ENCODE assay signal across 8 mouse cellular contexts in genomic region chr17:34033441-34033840, GRCm38 (mm10). TPM values are rescaled to one million over a fixed set of nuclear protein-coding genes. Genes with fewer than 3 reads are reported as not detected.
A peak's percentile ranks its signal among the peaks of the same experiment; 100 is the strongest.
DNase-seq lines count a peak whose midpoint lies in the region; ATAC-seq and TF ChIP-seq lines count a peak whose summit lies in the region.

No protein-coding gene starts in this region.

- peaks cover 33% of the 10 kb centered on the region for H3K4me1 ChIP-seq in heart, embryonic 11.5 days (ENCODE audit: control insufficient read depth, insufficient read depth, low read length)
- H3K4me1 ChIP-seq in stomach, embryonic 15.5 days, result peaks cover 39% of the 10 kb centered on the region
- H3K4me1 ChIP-seq in stomach, postnatal 0 days (replicated peaks; ENCODE audit: control insufficient read depth, insufficient read depth), result peaks cover 3% of the 10 kb centered on the region
- H3K4me1 ChIP-seq in hindbrain, embryonic 16.5 days (ENCODE audit: control insufficient read depth, insufficient read depth, low read depth, low read length), result peaks cover 34% of the 10 kb centered on the region
- H3K4me1 ChIP-seq in neural tube, embryonic 12.5 days, result peaks cover 50% of the 10 kb centered on the region

- intact Hi-C loops in heart, postnatal 14 days (cut with DNase I), result loop anchor here (5.0 kb wide), 1 partner anchor 84 kb away; the partner anchor contains the start of gene H2-DMa

- no peak overlapping the region for H3K27ac ChIP-seq in heart, embryonic 11.5 days (ENCODE audit: low read depth, low read length)
- no peak overlapping the region for H3K27ac ChIP-seq in stomach, embryonic 15.5 days
- H3K27ac ChIP-seq in stomach, postnatal 0 days (replicated peaks), result no peak overlapping the region; the same call in 1 of the 2 replicates
- H3K27ac ChIP-seq in hindbrain, embryonic 16.5 days (ENCODE audit: low read depth, low read length), result no peak overlapping the region
- no peak overlapping the region for H3K27ac ChIP-seq in neural tube, embryonic 12.5 days

- TF ChIP-seq EP300 in stomach, postnatal 0 days (optimal IDR thresholded peaks at IDR 0.05), result no peak

- DNase-seq in heart, postnatal 14 days, result no peak
- DNase-seq in stomach, postnatal 0 days (ENCODE audit: low spot score), result no peak
- no peak for DNase-seq in frontal cortex, postnatal 14 days (ENCODE audit: low spot score in 2 of 2)
- no peak for DNase-seq in embryo, embryonic 10 days (ENCODE audit: low spot score)

- WGBS in heart, embryonic 11.5 days (ENCODE audit: insufficient replicate concordance), result 96% methylated on average over 9 of the region's 9 CpGs
- WGBS in stomach, embryonic 15.5 days, result 90% methylated on average over 9 of the region's 9 CpGs
- 91% methylated on average over 9 of the region's 9 CpGs for WGBS in stomach, postnatal 0 days
- WGBS in hindbrain, embryonic 16.5 days, result 89% methylated on average over 9 of the region's 9 CpGs
- 90% methylated on average over 9 of the region's 9 CpGs for WGBS in neural tube, embryonic 12.5 days

- H3K27me3 ChIP-seq in heart, embryonic 11.5 days (ENCODE audit: control insufficient read depth, insufficient read depth, low read length), result peaks cover 12% of the 10 kb centered on the region
- H3K27me3 ChIP-seq in stomach, embryonic 15.5 days (replicated peaks), result no peaks in the 10 kb centered on the region
- H3K27me3 ChIP-seq in stomach, postnatal 0 days (ENCODE audit: control insufficient read depth, insufficient read depth, low read length), result no peaks in the 10 kb centered on the region
- H3K27me3 ChIP-seq in hindbrain, embryonic 16.5 days (replicated peaks; ENCODE audit: control insufficient read depth, insufficient read depth, low read length), result no peaks in the 10 kb centered on the region
- H3K27me3 ChIP-seq in neural tube, embryonic 12.5 days (replicated peaks), result no peaks in the 10 kb centered on the region

- no peak for ATAC-seq in heart, embryonic 11.5 days (replicated peaks; ENCODE audit: insufficient number of reproducible peaks, low FRiP score, low TSS enrichment)
- no peak for ATAC-seq in stomach, embryonic 15.5 days (ENCODE audit: insufficient read depth, low FRiP score, low read depth)
- no peak for ATAC-seq in stomach, postnatal 0 days (ENCODE audit: low FRiP score, low TSS enrichment)
- ATAC-seq in hindbrain, embryonic 16.5 days, result no peak
- ATAC-seq in neural tube, embryonic 12.5 days (ENCODE audit: low FRiP score, low read depth), result no peak

- peak overlapping the region; percentile 99 for H3K4me2 ChIP-seq in heart, embryonic 11.5 days
- peak overlapping the region; percentile 81 for H3K4me2 ChIP-seq in stomach, embryonic 15.5 days
- H3K4me2 ChIP-seq in stomach, postnatal 0 days (replicated peaks; ENCODE audit: low read depth), result no peak overlapping the region
- H3K4me2 ChIP-seq in hindbrain, embryonic 16.5 days (ENCODE audit: low read length), result peak overlapping the region; percentile 66
- peak overlapping the region; percentile 98 for H3K4me2 ChIP-seq in neural tube, embryonic 12.5 days (replicated peaks)

- no peak for TF ChIP-seq CTCF in stomach, postnatal 0 days (IDR thresholded peaks at IDR 0.05; ENCODE audit: low read depth)

- 0 out of 2 replicates have a peak overlapping the region, but pooled peaks have one; percentile 98 for H3K9ac ChIP-seq in heart, embryonic 11.5 days (ENCODE audit: low read depth, low read length)
- H3K9ac ChIP-seq in stomach, embryonic 15.5 days, result no peak overlapping the region
- no peak overlapping the region for H3K9ac ChIP-seq in stomach, postnatal 0 days (ENCODE audit: low read length)
- H3K9ac ChIP-seq in hindbrain, embryonic 16.5 days (ENCODE audit: low read depth, low read length), result no peak overlapping the region; the same call in 1 of the 2 replicates
- no peak overlapping the region for H3K9ac ChIP-seq in neural tube, embryonic 12.5 days

- H3K36me3 ChIP-seq in heart, embryonic 11.5 days (ENCODE audit: control insufficient read depth, insufficient read depth, low read length), result peaks cover 23% of the 10 kb centered on the region
- peaks cover 37% of the 10 kb centered on the region for H3K36me3 ChIP-seq in stomach, embryonic 15.5 days
- H3K36me3 ChIP-seq in stomach, postnatal 0 days (ENCODE audit: control insufficient read depth, insufficient read depth, low read length), result peaks cover 32% of the 10 kb centered on the region
- H3K36me3 ChIP-seq in hindbrain, embryonic 16.5 days (ENCODE audit: control insufficient read depth, insufficient read depth, low read length), result peaks cover 42% of the 10 kb centered on the region
- peaks cover 59% of the 10 kb centered on the region for H3K36me3 ChIP-seq in neural tube, embryonic 12.5 days

- peak overlapping the region; percentile 91; the same call in 1 of the 2 replicates for H3K4me3 ChIP-seq in heart, embryonic 11.5 days (ENCODE audit: low read depth, low read length)
- H3K4me3 ChIP-seq in stomach, embryonic 15.5 days (replicated peaks), result peak overlapping the region; percentile 79
- no peak overlapping the region for H3K4me3 ChIP-seq in stomach, postnatal 0 days (ENCODE audit: low read depth, low read length)
- no peak overlapping the region for H3K4me3 ChIP-seq in hindbrain, embryonic 16.5 days (ENCODE audit: low read length)
- no peak overlapping the region for H3K4me3 ChIP-seq in neural tube, embryonic 12.5 days

- H3K9me3 ChIP-seq in heart, embryonic 11.5 days (replicated peaks; ENCODE audit: control insufficient read depth, low read length), result no peaks in the 10 kb centered on the region
- H3K9me3 ChIP-seq in stomach, embryonic 15.5 days, result no peaks in the 10 kb centered on the region
- no peaks in the 10 kb centered on the region for H3K9me3 ChIP-seq in stomach, postnatal 0 days (ENCODE audit: control insufficient read depth, low read length)
- no peaks in the 10 kb centered on the region for H3K9me3 ChIP-seq in hindbrain, embryonic 16.5 days (ENCODE audit: control insufficient read depth, low read length)
- H3K9me3 ChIP-seq in neural tube, embryonic 12.5 days, result no peaks in the 10 kb centered on the region

RNA-seq across cellular contexts. Expression of gene Rxrb, which starts 1.8 kb away (rescaled TPM):
- 13.8 and 14.6 TPM in 2 replicates for polyA plus RNA-seq in heart, embryonic 11.5 days (2014; fragmentation: Nextera tagmentation; extraction: Ambion mirVana)
- total RNA-seq in heart, postnatal 14 days (2021), result 10 to 100 TPM; 41.9 to 44.7 TPM
- 43.6 and 45.0 TPM in 2 replicates for polyA plus RNA-seq in stomach, embryonic 15.5 days (2015; fragmentation: Nextera tagmentation; extraction: Ambion mirVana)
- 25.0 and 26.9 TPM in 2 replicates for polyA plus RNA-seq in stomach, postnatal 0 days (2015; fragmentation: Nextera tagmentation; extraction: Ambion mirVana)
- 53.3 and 54.1 TPM in 2 replicates for polyA plus RNA-seq in hindbrain, embryonic 16.5 days (2015; fragmentation: Nextera tagmentation; extraction: Ambion mirVana)
- 65.2 and 69.1 TPM in 2 replicates for polyA plus RNA-seq in neural tube, embryonic 12.5 days (2016; fragmentation: Nextera tagmentation; extraction: Ambion mirVana)

RNA-seq across cellular contexts. Expression of gene Slc39a7, which starts 2.0 kb away (rescaled TPM):
- 61.4 and 67.2 TPM in 2 replicates for polyA plus RNA-seq in heart, embryonic 11.5 days (2014; fragmentation: Nextera tagmentation; extraction: Ambion mirVana)
- total RNA-seq in heart, postnatal 14 days (2021), result 10 to 100 TPM; 63.2 to 63.3 TPM
- polyA plus RNA-seq in stomach, embryonic 15.5 days (2015; fragmentation: Nextera tagmentation; extraction: Ambion mirVana), result 169 and 199 TPM in 2 replicates
- polyA plus RNA-seq in stomach, postnatal 0 days (2015; fragmentation: Nextera tagmentation; extraction: Ambion mirVana), result 114 and 118 TPM in 2 replicates
- 180 and 186 TPM in 2 replicates for polyA plus RNA-seq in hindbrain, embryonic 16.5 days (2015; fragmentation: Nextera tagmentation; extraction: Ambion mirVana)
- 172 and 173 TPM in 2 replicates for polyA plus RNA-seq in neural tube, embryonic 12.5 days (2016; fragmentation: Nextera tagmentation; extraction: Ambion mirVana)

RNA-seq across cellular contexts. Expression of gene H2-Ke6, which starts 5.6 kb away (rescaled TPM):
- 29.4 and 35.5 TPM in 2 replicates for polyA plus RNA-seq in heart, embryonic 11.5 days (2014; fragmentation: Nextera tagmentation; extraction: Ambion mirVana)
- 10 to 100 TPM; 80.6 to 88.2 TPM for total RNA-seq in heart, postnatal 14 days (2021)
- 50.8 and 58.4 TPM in 2 replicates for polyA plus RNA-seq in stomach, embryonic 15.5 days (2015; fragmentation: Nextera tagmentation; extraction: Ambion mirVana)
- 37.6 and 42.4 TPM in 2 replicates for polyA plus RNA-seq in stomach, postnatal 0 days (2015; fragmentation: Nextera tagmentation; extraction: Ambion mirVana)
- polyA plus RNA-seq in hindbrain, embryonic 16.5 days (2015; fragmentation: Nextera tagmentation; extraction: Ambion mirVana), result 69.5 and 74.1 TPM in 2 replicates
- 61.3 and 70.6 TPM in 2 replicates for polyA plus RNA-seq in neural tube, embryonic 12.5 days (2016; fragmentation: Nextera tagmentation; extraction: Ambion mirVana)

RNA-seq across cellular contexts. Expression of gene Col11a2, which starts 5.8 kb away (rescaled TPM):
- 0.31 and 0.70 TPM in 2 replicates for polyA plus RNA-seq in heart, embryonic 11.5 days (2014; fragmentation: Nextera tagmentation; extraction: Ambion mirVana)
- total RNA-seq in heart, postnatal 14 days (2021), result 1 to 10 TPM; 1.5 to 2.7 TPM
- 1.3 and 1.5 TPM in 2 replicates for polyA plus RNA-seq in stomach, embryonic 15.5 days (2015; fragmentation: Nextera tagmentation; extraction: Ambion mirVana)
- polyA plus RNA-seq in stomach, postnatal 0 days (2015; fragmentation: Nextera tagmentation; extraction: Ambion mirVana), result 0.18 and 0.29 TPM in 2 replicates
- 4.7 and 6.7 TPM in 2 replicates for polyA plus RNA-seq in hindbrain, embryonic 16.5 days (2015; fragmentation: Nextera tagmentation; extraction: Ambion mirVana)
- polyA plus RNA-seq in neural tube, embryonic 12.5 days (2016; fragmentation: Nextera tagmentation; extraction: Ambion mirVana), result 5.7 and 6.3 TPM in 2 replicates

RNA-seq across cellular contexts. Expression of gene Ring1, which starts 9.0 kb away (rescaled TPM):
- 3.9 and 4.4 TPM in 2 replicates for polyA plus RNA-seq in heart, embryonic 11.5 days (2014; fragmentation: Nextera tagmentation; extraction: Ambion mirVana)
- total RNA-seq in heart, postnatal 14 days (2021), result 10 to 100 TPM; 12.2 to 14.6 TPM
- polyA plus RNA-seq in stomach, embryonic 15.5 days (2015; fragmentation: Nextera tagmentation; extraction: Ambion mirVana), result 19.3 and 21.0 TPM in 2 replicates
- polyA plus RNA-seq in stomach, postnatal 0 days (2015; fragmentation: Nextera tagmentation; extraction: Ambion mirVana), result 13.3 and 14.6 TPM in 2 replicates
- 17.3 and 18.5 TPM in 2 replicates for polyA plus RNA-seq in hindbrain, embryonic 16.5 days (2015; fragmentation: Nextera tagmentation; extraction: Ambion mirVana)
- polyA plus RNA-seq in neural tube, embryonic 12.5 days (2016; fragmentation: Nextera tagmentation; extraction: Ambion mirVana), result 25.9 and 30.7 TPM in 2 replicates

Comparison
In these comparisons a context has a peak if more than half of its experiments do, and no peak if none do; other contexts are left out.
1. H3K4me3 ChIP-seq: peak in heart, embryonic 11.5 days (single experiment) and stomach, embryonic 15.5 days (single experiment); none in stomach, postnatal 0 days (single experiment), hindbrain, embryonic 16.5 days (single experiment) and neural tube, embryonic 12.5 days (single experiment).